In genomic region chr9:40116645-40117286, GRCm38 (mm10) we compare ENCODE assay signal across 9 mouse cellular contexts. TPM values are rescaled to one million over a fixed set of nuclear protein-coding genes. Genes with fewer than 3 reads are reported as not detected.
DNase-seq lines count a peak whose midpoint lies in the region; ATAC-seq lines count a peak whose summit lies in the region.
"Had no signal": no experiment of that assay in that cellular context is flagged by ENCODE, and none has a peak within 500 bp of the region (broad histone marks: within the 10 kb centered on the region; RNA-seq: fewer than 3 reads in every experiment).

No protein-coding gene starts in this region.

- H3K27ac ChIP-seq in liver, embryonic 11.5 days (ENCODE audit: low read depth, low read length) = no peak overlapping the region
- H3K27ac ChIP-seq in kidney, embryonic 14.5 days (ENCODE audit: low read depth, low read length) = no peak overlapping the region
- no peak overlapping the region for H3K27ac ChIP-seq in hindbrain, embryonic 10.5 days

- H3K9me3 ChIP-seq in liver, embryonic 11.5 days (ENCODE audit: control insufficient read depth, low read length) = no peaks in the 10 kb centered on the region
- H3K9me3 ChIP-seq in kidney, embryonic 14.5 days (ENCODE audit: control insufficient read depth, low read length) = no peaks in the 10 kb centered on the region
- H3K9me3 ChIP-seq in hindbrain, embryonic 10.5 days = no peaks in the 10 kb centered on the region

- no peak overlapping the region for H3K9ac ChIP-seq in liver, embryonic 11.5 days (ENCODE audit: low read depth, low read length)
- H3K9ac ChIP-seq in kidney, embryonic 14.5 days (ENCODE audit: low read depth, low read length) = no peak overlapping the region

- no peak overlapping the region for H3K4me3 ChIP-seq in liver, embryonic 11.5 days (ENCODE audit: low read depth, low read length)
- no peak overlapping the region for H3K4me3 ChIP-seq in kidney, embryonic 14.5 days (ENCODE audit: low read length)
- H3K4me3 ChIP-seq in hindbrain, embryonic 10.5 days = no peak overlapping the region

- H3K4me2 ChIP-seq in liver, embryonic 11.5 days = no peak overlapping the region
- no peak overlapping the region; the same call in 1 of the 2 replicates for H3K4me2 ChIP-seq in kidney, embryonic 14.5 days (replicated peaks; ENCODE audit: low read depth, low read length)

- no peaks in the 10 kb centered on the region for H3K27me3 ChIP-seq in liver, embryonic 11.5 days (replicated peaks; ENCODE audit: control insufficient read depth, insufficient read depth, low read length)
- H3K27me3 ChIP-seq in kidney, embryonic 14.5 days (ENCODE audit: control insufficient read depth, insufficient read depth, low read length) = no peaks in the 10 kb centered on the region
- no peaks in the 10 kb centered on the region for H3K27me3 ChIP-seq in hindbrain, embryonic 10.5 days (ENCODE audit: insufficient read depth, poor library complexity, severe bottlenecking)

- 43% methylated on average over 10 of the region's 10 CpGs for WGBS in liver, embryonic 11.5 days
- WGBS in kidney, embryonic 14.5 days = 56% methylated on average over 10 of the region's 10 CpGs
- 72% methylated on average over 10 of the region's 10 CpGs for WGBS in hindbrain, embryonic 10.5 days

- no peaks in the 10 kb centered on the region for H3K36me3 ChIP-seq in liver, embryonic 11.5 days (ENCODE audit: control insufficient read depth, insufficient read depth, low read length)
- no peaks in the 10 kb centered on the region for H3K36me3 ChIP-seq in kidney, embryonic 14.5 days (ENCODE audit: control insufficient read depth, insufficient read depth, low read length)
- H3K36me3 ChIP-seq in hindbrain, embryonic 10.5 days = no peaks in the 10 kb centered on the region

- no peaks in the 10 kb centered on the region for H3K4me1 ChIP-seq in liver, embryonic 11.5 days (replicated peaks; ENCODE audit: control insufficient read depth, insufficient read depth, low read length)
- no peaks in the 10 kb centered on the region for H3K4me1 ChIP-seq in kidney, embryonic 14.5 days (ENCODE audit: control insufficient read depth, insufficient read depth, low read length)
- no peaks in the 10 kb centered on the region for H3K4me1 ChIP-seq in hindbrain, embryonic 10.5 days (replicated peaks)

- peak; percentile 20 for DNase-seq in liver
- DNase-seq in liver, embryonic 11.5 days (ENCODE audit: low spot score) = no peak
- DNase-seq in gastrocnemius, adult 18-20 months (ENCODE audit: low spot score) = peak; percentile 55
- no peak for DNase-seq in neural tube, embryonic 10.5 days (ENCODE audit: extremely low spot score, low spot score)
- DNase-seq in hindbrain, embryonic 10.5 days (ENCODE audit: low spot score) = no peak
- no peak for DNase-seq in embryo, embryonic 10 days (ENCODE audit: low spot score)

- no peak for ATAC-seq in liver, embryonic 11.5 days (replicated peaks; ENCODE audit: low FRiP score)
- ATAC-seq in kidney, embryonic 14.5 days (ENCODE audit: low FRiP score, low TSS enrichment) = peak; percentile 62; the same call in 1 of the 2 replicates
- ATAC-seq in megakaryocyte, adult 5-6 weeks (ENCODE audit: poor library complexity, severe bottlenecking) = peak; percentile 100

RNA-seq across cellular contexts. Expression of gene Olfr984, which starts 2.8 kb away (rescaled TPM):
- not detected in 2 replicates for polyA plus RNA-seq in liver, embryonic 11.5 days (2014; fragmentation: Nextera tagmentation; extraction: Ambion mirVana)
- total RNA-seq in gastrocnemius, adult 18-20 months (2021) = not detected
- not detected in 2 replicates for polyA plus RNA-seq in kidney, embryonic 14.5 days (2014; fragmentation: Nextera tagmentation; extraction: Ambion mirVana)
- not detected in 2 replicates for total RNA-seq in megakaryocyte, adult 5-6 weeks (2015)
- total RNA-seq in megakaryocyte, adult 5-6 weeks (2017) = 0.04 TPM in 1 of 2 replicates, not detected in the other
- 0.04 TPM in 1 of 2 replicates, not detected in the other for polyA plus RNA-seq in hindbrain, embryonic 10.5 days (2016; fragmentation: Nextera tagmentation; extraction: Ambion mirVana)

RNA-seq across cellular contexts. Expression of gene Olfr985, which starts 13.2 kb away (rescaled TPM):
- polyA plus RNA-seq in liver, embryonic 11.5 days (2014; fragmentation: Nextera tagmentation; extraction: Ambion mirVana) = not detected in 2 replicates
- total RNA-seq in gastrocnemius, adult 18-20 months (2021) = not detected
- polyA plus RNA-seq in kidney, embryonic 14.5 days (2014; fragmentation: Nextera tagmentation; extraction: Ambion mirVana) = not detected in 2 replicates
- total RNA-seq in megakaryocyte, adult 5-6 weeks (2015) = not detected in 2 replicates
- total RNA-seq in megakaryocyte, adult 5-6 weeks (2017) = not detected in 2 replicates
- polyA plus RNA-seq in hindbrain, embryonic 10.5 days (2016; fragmentation: Nextera tagmentation; extraction: Ambion mirVana) = not detected in 2 replicates

RNA-seq across cellular contexts. Expression of gene Olfr983, which starts 23.4 kb away (rescaled TPM):
- not detected in 2 replicates for polyA plus RNA-seq in liver, embryonic 11.5 days (2014; fragmentation: Nextera tagmentation; extraction: Ambion mirVana)
- not detected for total RNA-seq in gastrocnemius, adult 18-20 months (2021)
- polyA plus RNA-seq in kidney, embryonic 14.5 days (2014; fragmentation: Nextera tagmentation; extraction: Ambion mirVana) = not detected in 2 replicates
- not detected in 2 replicates for total RNA-seq in megakaryocyte, adult 5-6 weeks (2015)
- total RNA-seq in megakaryocyte, adult 5-6 weeks (2017) = not detected in 2 replicates
- not detected in 2 replicates for polyA plus RNA-seq in hindbrain, embryonic 10.5 days (2016; fragmentation: Nextera tagmentation; extraction: Ambion mirVana)

RNA-seq across cellular contexts. Expression of gene Tmem225, which starts 31.2 kb away (rescaled TPM):
- not detected in 2 replicates for polyA plus RNA-seq in liver, embryonic 11.5 days (2014; fragmentation: Nextera tagmentation; extraction: Ambion mirVana)
- not detected for total RNA-seq in gastrocnemius, adult 18-20 months (2021)
- polyA plus RNA-seq in kidney, embryonic 14.5 days (2014; fragmentation: Nextera tagmentation; extraction: Ambion mirVana) = not detected in 2 replicates
- total RNA-seq in megakaryocyte, adult 5-6 weeks (2015) = not detected in 2 replicates
- total RNA-seq in megakaryocyte, adult 5-6 weeks (2017) = not detected in 2 replicates
- polyA plus RNA-seq in hindbrain, embryonic 10.5 days (2016; fragmentation: Nextera tagmentation; extraction: Ambion mirVana) = not detected in 2 replicates
- total RNA-seq: ES-E14 had no signal

RNA-seq across cellular contexts. Expression of gene Olfr982, which starts 43.1 kb away (rescaled TPM):
- polyA plus RNA-seq in liver, embryonic 11.5 days (2014; fragmentation: Nextera tagmentation; extraction: Ambion mirVana) = not detected in 2 replicates
- not detected for total RNA-seq in gastrocnemius, adult 18-20 months (2021)
- not detected in 2 replicates for polyA plus RNA-seq in kidney, embryonic 14.5 days (2014; fragmentation: Nextera tagmentation; extraction: Ambion mirVana)
- total RNA-seq in megakaryocyte, adult 5-6 weeks (2015) = not detected in 2 replicates
- not detected in 2 replicates for total RNA-seq in megakaryocyte, adult 5-6 weeks (2017)
- not detected in 2 replicates for polyA plus RNA-seq in hindbrain, embryonic 10.5 days (2016; fragmentation: Nextera tagmentation; extraction: Ambion mirVana)
- total RNA-seq: ES-E14 had no signal

Comparison
In these comparisons a context has a peak if more than half of its experiments do, and no peak if none do; other contexts are left out.
1. DNase-seq: peak in liver (single experiment) and gastrocnemius, adult 18-20 months (single experiment); none in liver, embryonic 11.5 days (single experiment), neural tube, embryonic 10.5 days (single experiment), hindbrain, embryonic 10.5 days (single experiment) and embryo, embryonic 10 days (single experiment).